Mouse (Mus musculus): ENCODE results near the gene Kazn. TPM values are rescaled to one million over a fixed set of nuclear protein-coding genes. Genes with fewer than 3 reads are reported as not detected.

The Kazn gene
- total RNA-seq, 1 experiment, result 14.0 TPM

GRCm38 (mm10) chr4:142277481-142278196 lies 38.4 kb upstream of the Kazn start:
- in situ Hi-C loops (cut with MboI; ENCODE audit: low sequenced_read_pairs in 2 of 2, unreplicated experiment in 2 of 2), result no loop called here
- no peak for DNase-seq (ENCODE audit: low read depth, low spot score)
- Histone ChIP-seq H3K9ac (ENCODE audit: insufficient read depth, low read depth, low read length, poor library complexity, severe bottlenecking) (no peak overlapping the region), H3K4me1 (ENCODE audit: control insufficient read depth in 2 of 2, insufficient read depth in 2 of 2, low read length in 2 of 2, poor library complexity in 1 of 2) (peaks cover 0 to 9% of the 10 kb centered on the region in 2 experiments; a peak in 2 of 4 replicates), H3K9me3 (ENCODE audit: control insufficient read depth, insufficient read depth, low read depth, low read length) (no peaks in the 10 kb centered on the region), H3K36me3 (ENCODE audit: control insufficient read depth, insufficient read depth, low read length, poor library complexity, severe bottlenecking) (no peaks in the 10 kb centered on the region), H3K27ac (ENCODE audit: insufficient read depth, low read depth, low read length, poor library complexity, severe bottlenecking) (no peak overlapping the region), H3K4me3 (ENCODE audit: insufficient read depth in 1 of 2, low read depth in 1 of 2, low read length in 2 of 2, poor library complexity in 1 of 2, severe bottlenecking in 1 of 2) (no peak overlapping the region)
- no peak for TF ChIP-seq ZNF384 (IDR thresholded peaks at IDR 0.05; ENCODE audit: low read depth, low read length)
- TF ChIP-seq CHD2 (IDR thresholded peaks at IDR 0.05; ENCODE audit: low read depth, low read length), result no peak
- no peak for TF ChIP-seq ZC3H11A (IDR thresholded peaks at IDR 0.05; ENCODE audit: borderline replicate concordance, low read depth, low read length)
- TF ChIP-seq MAFK (IDR thresholded peaks at IDR 0.05; ENCODE audit: insufficient read depth, low read depth, low read length), result no peak
- TF ChIP-seq HCFC1 (IDR thresholded peaks at IDR 0.05; ENCODE audit: borderline replicate concordance, insufficient read depth, low read length), result no peak

- Histone ChIP-seq H3K27ac (ENCODE audit: insufficient read depth, low read depth, low read length, poor library complexity, severe bottlenecking) (no peak overlapping the region), H3K4me3 (ENCODE audit: insufficient read depth in 1 of 2, low read depth in 1 of 2, low read length in 2 of 2, poor library complexity in 1 of 2, severe bottlenecking in 1 of 2) (peak overlapping the region in 1 of 2 experiments; percentile 9; a peak in 1 of 4 replicates), H3K9me3 (ENCODE audit: control insufficient read depth, insufficient read depth, low read depth, low read length) (no peaks in the 10 kb centered on the region), H3K9ac (ENCODE audit: insufficient read depth, low read depth, low read length, poor library complexity, severe bottlenecking) (no peak overlapping the region), H3K36me3 (ENCODE audit: control insufficient read depth, insufficient read depth, low read length, poor library complexity, severe bottlenecking) (no peaks in the 10 kb centered on the region), H3K4me1 (ENCODE audit: control insufficient read depth in 2 of 2, insufficient read depth in 2 of 2, low read length in 2 of 2, poor library complexity in 1 of 2) (peaks cover 0 to 9% of the 10 kb centered on the region in 2 experiments; a peak in 2 of 4 replicates)
- peak; percentile 44 for DNase-seq (ENCODE audit: low read depth, low spot score)
- no peak for TF ChIP-seq ZNF384 (IDR thresholded peaks at IDR 0.05; ENCODE audit: low read depth, low read length)
- TF ChIP-seq ZC3H11A (IDR thresholded peaks at IDR 0.05; ENCODE audit: borderline replicate concordance, low read depth, low read length), result no peak
- TF ChIP-seq CHD2 (IDR thresholded peaks at IDR 0.05; ENCODE audit: low read depth, low read length), result no peak
- TF ChIP-seq MAFK (IDR thresholded peaks at IDR 0.05; ENCODE audit: insufficient read depth, low read depth, low read length), result no peak
- no peak for TF ChIP-seq HCFC1 (IDR thresholded peaks at IDR 0.05; ENCODE audit: borderline replicate concordance, insufficient read depth, low read length)
- in situ Hi-C loops (cut with MboI; ENCODE audit: low sequenced_read_pairs in 2 of 2, unreplicated experiment in 2 of 2), result no loop called here
These were observed 36.0 kb upstream of the Kazn start for GRCm38 (mm10) chr4:142275242-142275641.

GRCm38 (mm10) chr4:142274441-142275234 lies 35.4 kb upstream of the Kazn start:
- H3K27ac ChIP-seq (ENCODE audit: insufficient read depth, low read depth, low read length, poor library complexity, severe bottlenecking), result no peak overlapping the region
- peak; percentile 54 for DNase-seq (ENCODE audit: low read depth, low spot score)
- TF ChIP-seq ZNF384 (IDR thresholded peaks at IDR 0.05; ENCODE audit: low read depth, low read length) (no peak), HCFC1 (IDR thresholded peaks at IDR 0.05; ENCODE audit: borderline replicate concordance, insufficient read depth, low read length) (no peak), MAFK (IDR thresholded peaks at IDR 0.05; ENCODE audit: insufficient read depth, low read depth, low read length) (no peak), CHD2 (IDR thresholded peaks at IDR 0.05; ENCODE audit: low read depth, low read length) (no peak), ZC3H11A (IDR thresholded peaks at IDR 0.05; ENCODE audit: borderline replicate concordance, low read depth, low read length) (no peak)
- no peaks in the 10 kb centered on the region for H3K36me3 ChIP-seq (ENCODE audit: control insufficient read depth, insufficient read depth, low read length, poor library complexity, severe bottlenecking)
- peaks cover 0 to 9% of the 10 kb centered on the region in 2 experiments; a peak in 2 of 4 replicates for H3K4me1 ChIP-seq (ENCODE audit: control insufficient read depth in 2 of 2, insufficient read depth in 2 of 2, low read length in 2 of 2, poor library complexity in 1 of 2)
- H3K9ac ChIP-seq (ENCODE audit: insufficient read depth, low read depth, low read length, poor library complexity, severe bottlenecking), result no peak overlapping the region
- H3K9me3 ChIP-seq (ENCODE audit: control insufficient read depth, insufficient read depth, low read depth, low read length), result no peaks in the 10 kb centered on the region
- peak overlapping the region in 1 of 2 experiments; percentile 9; a peak in 2 of 4 replicates for H3K4me3 ChIP-seq (ENCODE audit: insufficient read depth in 1 of 2, low read depth in 1 of 2, low read length in 2 of 2, poor library complexity in 1 of 2, severe bottlenecking in 1 of 2)
- in situ Hi-C loops (cut with MboI; ENCODE audit: low sequenced_read_pairs in 2 of 2, unreplicated experiment in 2 of 2), result no loop called here

GRCm38 (mm10) chr4:142271506-142271905 lies 32.3 kb upstream of the Kazn start:
- no peak overlapping the region for H3K9ac ChIP-seq (ENCODE audit: insufficient read depth, low read depth, low read length, poor library complexity, severe bottlenecking)
- H3K27ac ChIP-seq (ENCODE audit: insufficient read depth, low read depth, low read length, poor library complexity, severe bottlenecking), result no peak overlapping the region
- H3K4me3 ChIP-seq (ENCODE audit: insufficient read depth in 1 of 2, low read depth in 1 of 2, low read length in 2 of 2, poor library complexity in 1 of 2, severe bottlenecking in 1 of 2), result no peak overlapping the region
- no peak for DNase-seq (ENCODE audit: low read depth, low spot score)
- H3K9me3 ChIP-seq (ENCODE audit: control insufficient read depth, insufficient read depth, low read depth, low read length), result no peaks in the 10 kb centered on the region
- in situ Hi-C loops (cut with MboI; ENCODE audit: low sequenced_read_pairs in 2 of 2, unreplicated experiment in 2 of 2), result no loop called here
- TF ChIP-seq CHD2 (IDR thresholded peaks at IDR 0.05; ENCODE audit: low read depth, low read length), result no peak
- no peak for TF ChIP-seq HCFC1 (IDR thresholded peaks at IDR 0.05; ENCODE audit: borderline replicate concordance, insufficient read depth, low read length)
- TF ChIP-seq MAFK (IDR thresholded peaks at IDR 0.05; ENCODE audit: insufficient read depth, low read depth, low read length), result no peak
- no peak for TF ChIP-seq ZC3H11A (IDR thresholded peaks at IDR 0.05; ENCODE audit: borderline replicate concordance, low read depth, low read length)
- no peak for TF ChIP-seq ZNF384 (IDR thresholded peaks at IDR 0.05; ENCODE audit: low read depth, low read length)
- peaks cover 0 to 10% of the 10 kb centered on the region in 2 experiments; a peak in 1 of 4 replicates for H3K4me1 ChIP-seq (ENCODE audit: control insufficient read depth in 2 of 2, insufficient read depth in 2 of 2, low read length in 2 of 2, poor library complexity in 1 of 2)
- no peaks in the 10 kb centered on the region for H3K36me3 ChIP-seq (ENCODE audit: control insufficient read depth, insufficient read depth, low read length, poor library complexity, severe bottlenecking)

All from ES-E14 (cell line).